Mouse (Mus musculus) layer of hippocampus, postnatal 25 days (tissue): Measurements from ENCODE around the gene Hapln1. TPM values are rescaled to one million over a fixed set of nuclear protein-coding genes. Genes with fewer than 3 reads are reported as not detected.

Experiments used
- DNase-seq, 2 experiments: peaks; one replicate each; pipeline ENCODE4 v3.0.0; 2022; ENCODE audit warnings: mixed read lengths in 2 of 2, low spot score in 1 of 2; ENCODE audit errors: extremely low spot score in 1 of 2
- total RNA-seq, 2 experiments: library from RNA; stranded (reverse); gene quantifications; 2 replicates each; pipeline ENCODE4 v1.2.3; 2021

Hapln1 gene
- 10 to 100 TPM; 42.9 to 49.5 TPM for total RNA-seq

GRCm38 (mm10) chr13:89539205-89539886 is at the start of gene Hapln1:
Hapln1 (plus strand) TSS chr13:89539796.
- peak; percentile 38 to 45 for DNase-seq

DNA sequence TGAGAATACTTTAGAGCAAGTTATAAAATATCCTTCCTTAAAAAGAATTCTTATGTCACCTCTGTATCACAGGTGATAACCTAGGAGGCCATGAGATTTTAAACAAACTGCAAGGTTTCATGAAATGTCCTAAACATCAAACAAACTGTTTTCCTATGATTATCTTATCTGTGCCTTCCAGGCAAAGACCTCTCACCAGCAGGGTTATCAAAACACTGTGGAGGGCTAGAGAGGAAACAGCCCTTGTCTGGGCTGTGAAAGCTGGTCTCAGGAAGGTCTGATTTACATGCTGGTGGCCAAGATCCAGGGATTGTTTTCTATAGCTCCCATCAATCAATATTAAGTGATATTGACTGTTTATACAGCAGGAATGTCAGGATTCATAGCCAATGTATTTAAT is 46.4 kb upstream of the Hapln1 start:
- DNase-seq = no peak

DNA sequence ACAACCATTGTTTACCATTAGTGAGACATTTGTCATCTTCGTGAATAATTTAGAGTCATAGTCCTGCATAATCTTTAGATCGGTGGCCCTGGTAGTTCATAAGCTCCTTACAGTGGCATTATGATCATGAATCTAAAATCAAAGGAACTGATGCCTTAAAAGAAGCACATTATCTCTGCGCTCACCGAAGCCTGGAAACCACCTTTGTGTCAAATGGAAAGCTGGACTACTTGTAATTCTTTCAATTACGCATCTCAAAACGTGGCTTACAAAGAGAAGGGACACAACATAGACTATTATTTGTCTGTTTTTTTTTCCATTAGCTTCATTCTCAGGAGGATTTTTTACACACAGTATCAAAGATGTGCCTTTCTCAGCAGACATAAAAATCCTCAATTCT is 45.9 kb upstream of the Hapln1 start:
- no peak for DNase-seq

DNA sequence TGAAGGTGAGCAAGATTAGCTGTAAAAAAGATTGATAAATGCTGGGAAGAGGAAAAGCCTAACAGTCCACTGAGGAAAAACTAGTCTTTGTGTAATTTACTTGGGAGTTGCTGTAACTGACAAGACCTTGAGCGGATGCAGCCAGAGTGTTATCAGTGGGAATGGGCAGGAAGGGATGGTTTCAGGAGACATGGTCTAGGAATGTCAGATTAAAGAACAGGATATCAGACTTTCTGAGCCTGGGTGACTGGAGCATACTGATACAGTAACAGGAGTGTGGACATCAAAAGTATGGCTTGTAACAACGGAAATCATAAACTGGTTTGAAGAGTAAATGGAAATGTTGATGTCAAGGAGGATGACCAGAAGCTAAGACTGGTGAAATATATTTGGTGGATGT is 43.0 kb upstream of the Hapln1 start:
- DNase-seq = no peak

- no peak for DNase-seq
These were observed 40.2 kb upstream of the Hapln1 start for GRCm38 (mm10) chr13:89499419-89499818.

- no peak for DNase-seq
These were observed 18.1 kb upstream of the Hapln1 start for GRCm38 (mm10) chr13:89521507-89521908.

DNA sequence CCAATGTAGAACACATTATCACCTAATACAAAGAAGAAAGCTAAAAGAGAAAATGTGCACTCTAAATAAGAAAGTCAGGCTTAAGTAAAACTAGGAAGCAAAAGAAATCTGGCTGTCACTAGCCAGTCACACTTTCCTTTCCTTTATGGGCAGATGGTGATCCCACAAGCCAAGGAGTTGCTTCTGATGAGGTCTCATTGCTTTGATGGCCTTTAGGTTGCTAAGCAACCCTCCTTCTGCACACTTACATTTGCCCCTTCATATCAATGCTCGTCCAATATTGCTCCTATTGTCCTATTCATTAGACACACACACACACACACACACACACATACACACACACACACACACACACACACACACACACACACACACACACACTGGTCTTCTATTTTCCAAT is 10.9 kb upstream of the Hapln1 start:
- no peak for DNase-seq

GRCm38 (mm10) chr13:89530386-89530785 is 9.2 kb upstream of the Hapln1 start:
- DNase-seq = no peak

DNA sequence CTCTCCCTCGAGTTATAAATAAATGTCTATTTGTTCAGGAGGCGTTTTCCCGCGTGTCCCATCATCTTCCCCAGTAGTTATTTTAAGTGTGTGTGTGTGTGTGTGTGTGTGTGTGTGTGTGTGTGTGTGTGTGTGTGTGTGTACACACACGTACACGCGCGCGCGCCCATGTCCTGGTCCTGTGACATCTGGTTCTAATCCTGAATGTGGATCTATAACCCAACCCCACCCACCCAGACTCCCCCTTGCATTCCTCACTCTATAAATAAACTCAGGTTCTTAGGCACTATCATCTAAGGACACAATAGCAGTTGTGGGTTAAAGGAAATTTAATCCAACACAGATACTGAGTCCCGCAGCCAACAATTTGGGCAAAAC is 280 bp downstream of the Hapln1 start:
- no peak for DNase-seq

DNA sequence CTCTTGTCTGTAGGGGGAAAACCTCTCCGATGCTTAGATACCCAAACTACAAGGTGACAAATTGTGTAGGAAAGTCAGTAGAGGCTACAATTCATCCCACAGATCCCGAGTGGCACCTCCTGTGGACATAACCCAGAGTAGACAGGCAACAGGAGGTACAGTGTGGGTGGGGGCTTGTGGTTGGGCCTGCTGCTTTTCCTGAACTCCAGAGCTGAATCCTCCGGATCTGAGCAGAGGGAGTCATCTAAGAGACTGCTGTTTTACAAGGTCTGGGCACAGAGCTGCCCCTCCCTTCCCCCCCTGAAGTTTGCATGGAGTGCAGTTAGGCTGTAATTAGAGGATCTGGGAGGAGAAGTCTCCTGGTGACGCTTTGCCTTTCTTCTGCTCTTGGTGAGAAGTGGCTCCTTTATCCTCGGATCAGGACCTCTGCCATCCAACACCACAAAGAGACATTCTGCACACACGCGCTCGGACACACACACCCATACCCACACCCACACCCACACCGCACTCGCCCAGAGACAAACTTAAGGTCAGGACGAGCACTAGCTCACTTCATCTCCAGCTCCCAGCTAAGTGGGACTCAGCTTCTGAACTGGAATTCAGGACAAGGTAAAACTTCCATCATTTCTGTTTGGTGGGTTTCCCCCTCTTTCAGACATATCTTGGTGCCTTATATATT is 846 bp downstream of the Hapln1 start:
- no peak for DNase-seq

- DNase-seq = no peak
These were observed 3.4 kb downstream of the Hapln1 start for GRCm38 (mm10) chr13:89543003-89543402.

DNA sequence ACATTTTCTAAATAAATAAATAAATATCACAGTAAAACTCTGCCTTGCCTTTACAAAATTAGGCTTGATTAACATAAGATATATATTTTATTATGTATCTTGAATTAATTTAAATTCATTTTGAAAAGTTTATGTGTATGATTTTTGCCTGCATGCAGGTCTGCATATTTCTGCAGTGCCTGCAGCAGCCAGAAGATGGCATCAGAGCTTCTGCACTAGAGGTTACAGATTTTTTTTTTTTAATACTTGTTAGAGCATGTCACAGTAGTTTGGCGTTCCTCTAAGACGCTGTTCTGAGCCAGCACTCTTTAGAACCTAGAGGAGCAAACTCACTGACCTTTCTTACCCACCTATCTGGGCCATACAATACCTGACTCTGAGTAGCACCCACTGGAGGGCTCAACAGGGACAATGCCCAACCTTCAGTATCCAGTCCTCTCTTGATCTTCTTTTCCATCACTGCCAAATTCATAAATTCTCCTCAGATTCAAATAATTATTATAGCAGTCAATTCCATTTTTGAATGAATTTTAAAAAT is 8.7 kb downstream of the Hapln1 start:
- peak in 1 of 2 experiments; percentile 71 for DNase-seq

- no peak for DNase-seq
These were observed 9.9 kb downstream of the Hapln1 start for GRCm38 (mm10) chr13:89549507-89549906.

DNA sequence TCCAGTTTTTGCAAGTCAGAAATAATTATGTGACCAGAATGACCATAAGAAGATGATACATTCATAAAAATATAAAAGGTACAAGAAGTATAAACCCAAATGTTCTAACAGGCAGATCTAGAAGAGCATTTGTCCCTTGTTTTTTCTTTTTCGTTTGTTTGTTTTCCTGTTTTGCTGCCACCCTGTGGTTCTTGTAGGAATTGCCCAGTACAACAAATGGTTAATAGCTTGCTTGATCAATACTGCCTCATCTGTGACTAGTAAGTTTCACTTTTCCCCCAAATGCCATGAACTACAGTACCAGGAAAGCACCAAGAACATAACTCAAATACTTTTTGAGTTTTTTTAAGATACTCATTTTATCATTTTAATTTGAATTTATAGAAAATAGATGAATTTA is 11.9 kb downstream of the Hapln1 start:
- DNase-seq = peak in 1 of 2 experiments; percentile 53

GRCm38 (mm10) chr13:89564518-89564917 is 24.9 kb downstream of the Hapln1 start:
- DNase-seq = no peak

DNA sequence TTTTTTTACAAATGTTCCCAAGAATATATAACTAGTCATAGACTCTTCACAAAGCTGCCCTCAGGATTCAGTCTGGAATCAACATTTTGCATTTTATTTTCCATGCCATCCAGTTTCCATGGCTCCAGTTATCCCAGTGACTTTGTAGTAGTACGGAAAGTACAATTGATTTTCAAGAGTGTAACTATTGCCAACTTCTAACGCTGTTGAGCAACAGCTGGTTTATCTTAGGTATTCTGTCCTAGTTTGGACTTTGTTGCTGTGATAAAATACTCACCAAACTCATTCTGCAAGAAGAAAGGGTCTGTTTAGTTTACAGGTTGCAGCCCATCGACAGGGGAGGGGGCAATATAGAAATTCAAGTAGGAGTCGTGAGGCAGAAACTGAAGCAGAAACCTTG is 26.7 kb downstream of the Hapln1 start:
- DNase-seq = no peak

- no peak for DNase-seq
These were observed 39.5 kb downstream of the Hapln1 start for GRCm38 (mm10) chr13:89579115-89579514.

DNA sequence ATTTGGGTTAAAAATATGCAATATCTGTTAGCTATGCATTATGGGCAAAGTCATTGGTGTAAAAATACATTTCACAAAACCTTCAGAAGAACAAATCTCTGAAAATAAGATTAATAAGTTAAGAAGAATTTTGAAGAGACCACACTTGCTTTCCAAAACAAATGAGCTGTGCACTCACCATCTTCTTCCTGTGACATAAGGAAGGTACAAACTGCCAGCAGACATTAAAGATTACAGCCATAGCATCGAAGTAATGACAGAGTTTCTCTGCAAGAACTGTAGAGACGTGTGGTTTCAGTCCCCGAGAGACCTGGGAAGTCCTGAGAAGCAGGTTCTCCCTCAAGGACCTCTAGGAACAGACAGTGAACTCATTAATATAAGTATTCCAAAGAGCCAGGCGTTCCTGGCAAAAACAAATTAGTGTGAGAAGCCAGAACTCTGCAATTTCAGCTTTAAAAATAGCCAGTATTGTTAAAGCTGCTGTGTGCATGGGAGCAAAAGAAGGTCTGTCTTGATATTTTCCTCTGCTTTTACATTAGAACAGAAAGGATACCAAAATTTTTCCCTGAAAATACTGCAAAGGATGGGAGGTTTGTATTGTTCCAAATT is 43.6 kb downstream of the Hapln1 start:
- DNase-seq = no peak

DNA sequence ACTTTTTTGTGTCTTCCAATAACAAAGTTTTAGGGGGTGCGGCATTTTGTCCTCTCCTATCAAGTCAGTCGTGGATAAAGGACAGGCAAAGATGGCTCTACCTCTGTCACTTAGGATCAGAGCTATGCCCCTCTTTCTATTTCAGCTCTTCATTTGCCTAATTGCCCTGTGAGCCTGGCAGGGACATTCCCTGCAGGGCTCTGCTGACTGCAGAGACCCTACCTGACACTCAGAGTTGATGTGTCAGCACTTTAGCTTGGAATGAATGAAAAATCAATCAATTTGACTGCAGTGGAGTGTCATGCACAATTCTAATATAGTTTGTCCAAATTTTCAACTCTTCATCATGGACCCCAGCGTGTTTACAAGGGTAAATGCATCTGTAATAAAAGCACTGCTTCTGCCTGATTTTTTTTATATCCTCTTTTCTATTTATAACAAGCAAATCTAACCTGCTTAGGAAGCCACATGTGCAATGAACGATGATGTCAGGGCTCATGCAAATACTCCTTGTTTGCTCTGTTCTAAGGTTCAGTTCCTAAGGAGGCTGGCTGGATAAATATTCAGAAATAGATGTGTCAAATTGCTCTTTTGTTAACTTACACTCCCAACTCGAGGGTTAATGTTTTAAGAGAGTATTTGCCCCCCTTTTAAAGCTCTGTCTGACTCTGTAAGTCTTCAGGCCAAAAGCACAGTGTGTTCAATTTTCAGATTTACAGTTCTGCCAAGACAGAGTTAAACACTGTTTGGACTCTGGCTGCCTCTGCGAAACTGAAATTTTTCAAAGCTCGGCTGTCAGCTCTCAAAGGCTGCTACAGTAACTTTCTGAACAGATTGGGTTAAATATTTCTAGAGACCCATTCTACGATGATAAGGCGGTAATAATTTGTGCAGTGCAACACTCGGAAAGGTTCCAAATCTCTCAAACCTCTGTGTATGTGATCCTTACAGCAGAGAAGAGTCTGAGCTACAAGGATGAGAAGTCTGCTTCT is 44.4 kb downstream of the Hapln1 start:
- no peak for DNase-seq

GRCm38 (mm10) chr13:89585144-89585543 is 45.5 kb downstream of the Hapln1 start:
- no peak for DNase-seq
